Mouse (Mus musculus): ENCODE data around the gene Zfp180. TPM values are rescaled to one million over a fixed set of nuclear protein-coding genes. Genes with fewer than 3 reads are reported as not detected.
A peak's percentile ranks its signal among the peaks of the same experiment; 100 is the strongest.

The Zfp180 gene
- polyA plus RNA-seq, 1 experiment from 2014 or later = 25.0 TPM

GRCm38 (mm10) chr7:24111772-24112155 is 30.0 kb downstream of the Zfp180 start:
- Histone ChIP-seq H3K27me3 (ENCODE audit: insufficient read depth, low read length) (no peaks in the 10 kb centered on the region), H3K9ac (replicated peaks; ENCODE audit: low read length) (peak overlapping the region; percentile 80), H3K4me3 (ENCODE audit: low read length) (peak overlapping the region; percentile 70), H3K4me2 (replicated peaks; ENCODE audit: low read depth, low read length) (peak overlapping the region; percentile 86), H3K36me3 (ENCODE audit: insufficient read depth, low read length) (peaks cover 35% of the 10 kb centered on the region), H3K27ac (ENCODE audit: low read length) (peak overlapping the region; percentile 91), H3K4me1 (ENCODE audit: insufficient read depth, low read length) (0 out of 2 replicates have a peak, but pooled peaks cover 5% of the 10 kb centered on the region), H3K9me3 (ENCODE audit: low read length) (peaks cover 32% of the 10 kb centered on the region)
- peak; percentile 60; the same call in 1 of the 2 replicates for ATAC-seq (ENCODE audit: low FRiP score, low TSS enrichment)
- 4% methylated on average over 9 of the region's 9 CpGs for WGBS

GRCm38 (mm10) chr7:24112156-24112856 is 30.6 kb downstream of the Zfp180 start, which contains the start of gene Zfp112:
TSS of gene Zfp112 (plus strand) at chr7:24112314.
- H3K27ac ChIP-seq (ENCODE audit: low read length) = peak within 1 kb of the TSS; percentile 91
- H3K4me1 ChIP-seq (ENCODE audit: insufficient read depth, low read length) = 0 out of 2 replicates have a peak, but pooled peaks cover 5% of the 10 kb centered on the region
- peaks cover 30% of the 10 kb centered on the region for H3K36me3 ChIP-seq (ENCODE audit: insufficient read depth, low read length)
- peak; percentile 97 for ATAC-seq (ENCODE audit: low FRiP score, low TSS enrichment)
- 2% methylated on average over 23 of the region's 23 CpGs for WGBS
- H3K4me3 ChIP-seq (ENCODE audit: low read length) = peak within 1 kb of the TSS; percentile 70
- H3K27me3 ChIP-seq (ENCODE audit: insufficient read depth, low read length) = no peaks in the 10 kb centered on the region
- H3K4me2 ChIP-seq (replicated peaks; ENCODE audit: low read depth, low read length) = peak within 1 kb of the TSS; percentile 86
- H3K9ac ChIP-seq (replicated peaks; ENCODE audit: low read length) = peak within 1 kb of the TSS; percentile 80
- H3K9me3 ChIP-seq (ENCODE audit: low read length) = peaks cover 26% of the 10 kb centered on the region

- H3K27me3 ChIP-seq (ENCODE audit: insufficient read depth, low read length) = no peaks in the 10 kb centered on the region
- H3K4me3 ChIP-seq (ENCODE audit: low read length) = peak overlapping the region; percentile 70
- peak overlapping the region; percentile 91 for H3K27ac ChIP-seq (ENCODE audit: low read length)
- 13% methylated on average over 12 of the region's 12 CpGs for WGBS
- H3K4me1 ChIP-seq (ENCODE audit: insufficient read depth, low read length) = 0 out of 2 replicates have a peak, but pooled peaks cover 5% of the 10 kb centered on the region
- peak overlapping the region; percentile 86 for H3K4me2 ChIP-seq (replicated peaks; ENCODE audit: low read depth, low read length)
- peak; percentile 50; the same call in 1 of the 2 replicates for ATAC-seq (ENCODE audit: low FRiP score, low TSS enrichment)
- H3K36me3 ChIP-seq (ENCODE audit: insufficient read depth, low read length) = peaks cover 23% of the 10 kb centered on the region
- peak overlapping the region; percentile 80 for H3K9ac ChIP-seq (replicated peaks; ENCODE audit: low read length)
- peaks cover 19% of the 10 kb centered on the region for H3K9me3 ChIP-seq (ENCODE audit: low read length)
These were observed 31.3 kb downstream of the Zfp180 start for GRCm38 (mm10) chr7:24113001-24113400.

- H3K4me2 ChIP-seq (replicated peaks; ENCODE audit: low read depth, low read length) = no peak overlapping the region
- 0 out of 2 replicates have a peak, but pooled peaks cover 5% of the 10 kb centered on the region for H3K4me1 ChIP-seq (ENCODE audit: insufficient read depth, low read length)
- no peak overlapping the region for H3K9ac ChIP-seq (replicated peaks; ENCODE audit: low read length)
- no peaks in the 10 kb centered on the region for H3K27me3 ChIP-seq (ENCODE audit: insufficient read depth, low read length)
- whole genome bisulfite sequencing = 82% methylated on average over 4 of the region's 4 CpGs
- ATAC-seq (ENCODE audit: low FRiP score, low TSS enrichment) = no peak
- H3K4me3 ChIP-seq (ENCODE audit: low read length) = no peak overlapping the region
- H3K36me3 ChIP-seq (ENCODE audit: insufficient read depth, low read length) = no peaks in the 10 kb centered on the region
- H3K9me3 ChIP-seq (ENCODE audit: low read length) = no peaks in the 10 kb centered on the region
- H3K27ac ChIP-seq (ENCODE audit: low read length) = no peak overlapping the region
These were observed 34.9 kb downstream of the Zfp180 start for GRCm38 (mm10) chr7:24116655-24117054.

GRCm38 (mm10) chr7:24133425-24133995 is 51.8 kb downstream of the Zfp180 start:
- Histone ChIP-seq H3K27me3 (ENCODE audit: insufficient read depth, low read length) (no peaks in the 10 kb centered on the region), H3K4me2 (replicated peaks; ENCODE audit: low read depth, low read length) (peak overlapping the region; percentile 92), H3K36me3 (ENCODE audit: insufficient read depth, low read length) (peaks cover 24% of the 10 kb centered on the region), H3K27ac (ENCODE audit: low read length) (no peak overlapping the region), H3K4me1 (ENCODE audit: insufficient read depth, low read length) (peaks cover 7% of the 10 kb centered on the region), H3K9me3 (ENCODE audit: low read length) (no peaks in the 10 kb centered on the region), H3K4me3 (ENCODE audit: low read length) (peak overlapping the region; percentile 89), H3K9ac (replicated peaks; ENCODE audit: low read length) (peak overlapping the region; percentile 86)
- ATAC-seq (ENCODE audit: low FRiP score, low TSS enrichment) = peak; percentile 49
- WGBS = 16% methylated on average over 6 of the region's 6 CpGs

GRCm38 (mm10) chr7:24133996-24134828 is 52.5 kb downstream of the Zfp180 start, which contains the start of gene Zfp235:
TSS of gene Zfp235 (plus strand) at chr7:24134169.
- peaks cover 29% of the 10 kb centered on the region for H3K36me3 ChIP-seq (ENCODE audit: insufficient read depth, low read length)
- no peaks in the 10 kb centered on the region for H3K9me3 ChIP-seq (ENCODE audit: low read length)
- peak within 1 kb of the TSS; percentile 89 for H3K4me3 ChIP-seq (ENCODE audit: low read length)
- H3K27ac ChIP-seq (ENCODE audit: low read length) = peak within 1 kb of the TSS; percentile 18; the same call in 1 of the 2 replicates
- WGBS = 3% methylated on average over 32 of the region's 32 CpGs
- peak within 1 kb of the TSS; percentile 92 for H3K4me2 ChIP-seq (replicated peaks; ENCODE audit: low read depth, low read length)
- H3K27me3 ChIP-seq (ENCODE audit: insufficient read depth, low read length) = no peaks in the 10 kb centered on the region
- peaks cover 7% of the 10 kb centered on the region for H3K4me1 ChIP-seq (ENCODE audit: insufficient read depth, low read length)
- H3K9ac ChIP-seq (replicated peaks; ENCODE audit: low read length) = peak within 1 kb of the TSS; percentile 86
- peak; percentile 96 for ATAC-seq (ENCODE audit: low FRiP score, low TSS enrichment)

- ATAC-seq (ENCODE audit: low FRiP score, low TSS enrichment) = no peak
- H3K9me3 ChIP-seq (ENCODE audit: low read length) = no peaks in the 10 kb centered on the region; the same call in 1 of the 2 replicates
- H3K27me3 ChIP-seq (ENCODE audit: insufficient read depth, low read length) = no peaks in the 10 kb centered on the region
- H3K4me3 ChIP-seq (ENCODE audit: low read length) = no peak overlapping the region
- no peak overlapping the region for H3K27ac ChIP-seq (ENCODE audit: low read length)
- peaks cover 49% of the 10 kb centered on the region for H3K36me3 ChIP-seq (ENCODE audit: insufficient read depth, low read length)
- no peak overlapping the region for H3K9ac ChIP-seq (replicated peaks; ENCODE audit: low read length)
- no peaks in the 10 kb centered on the region for H3K4me1 ChIP-seq (ENCODE audit: insufficient read depth, low read length)
- 91% methylated on average over 6 of the region's 6 CpGs for WGBS
- no peak overlapping the region for H3K4me2 ChIP-seq (replicated peaks; ENCODE audit: low read depth, low read length)
These were observed 60.8 kb downstream of the Zfp180 start for GRCm38 (mm10) chr7:24142566-24142965.

- no peaks in the 10 kb centered on the region for H3K4me1 ChIP-seq (ENCODE audit: insufficient read depth, low read length)
- H3K36me3 ChIP-seq (ENCODE audit: insufficient read depth, low read length) = no peaks in the 10 kb centered on the region
- H3K9me3 ChIP-seq (ENCODE audit: low read length) = no peaks in the 10 kb centered on the region
- H3K4me3 ChIP-seq (ENCODE audit: low read length) = no peak overlapping the region
- no peaks in the 10 kb centered on the region for H3K27me3 ChIP-seq (ENCODE audit: insufficient read depth, low read length)
- 10% methylated on average over 1 of the region's 1 CpGs for WGBS
- no peak overlapping the region for H3K9ac ChIP-seq (replicated peaks; ENCODE audit: low read length)
- no peak for ATAC-seq (ENCODE audit: low FRiP score, low TSS enrichment)
- H3K4me2 ChIP-seq (replicated peaks; ENCODE audit: low read depth, low read length) = no peak overlapping the region
- no peak overlapping the region for H3K27ac ChIP-seq (ENCODE audit: low read length)
These were observed 71.5 kb downstream of the Zfp180 start for GRCm38 (mm10) chr7:24153272-24153671.

Measured in kidney, embryonic 16.5 days (tissue).